ENCODE assay signal across 7 mouse cellular contexts in genomic region chrX:93288339-93288738, GRCm38 (mm10). TPM values are rescaled to one million over a fixed set of nuclear protein-coding genes. Genes with fewer than 3 reads are reported as not detected.
DNase-seq lines count a peak whose midpoint lies in the region; ATAC-seq and TF ChIP-seq lines count a peak whose summit lies in the region.

No protein-coding gene starts in this region.

- 14% methylated on average over 20 of the region's 37 CpGs for WGBS in forebrain, embryonic 12.5 days
- 20% methylated on average over 10 of the region's 37 CpGs for WGBS in limb, embryonic 14.5 days
- WGBS in stomach, embryonic 14.5 days = 16% methylated on average over 33 of the region's 37 CpGs

- H3K9me3 ChIP-seq in megakaryocyte, embryonic 14.5 days = peaks cover 15% of the 10 kb centered on the region
- H3K9me3 ChIP-seq in forebrain, embryonic 12.5 days = no peaks in the 10 kb centered on the region
- no peaks in the 10 kb centered on the region for H3K9me3 ChIP-seq in limb, embryonic 14.5 days (ENCODE audit: control insufficient read depth, low read length)
- no peaks in the 10 kb centered on the region; the same call in 1 of the 2 replicates for H3K9me3 ChIP-seq in stomach, embryonic 14.5 days (ENCODE audit: control insufficient read depth, low read depth, low read length)

- H3K27me3 ChIP-seq in megakaryocyte, embryonic 14.5 days (replicated peaks) = peaks cover 88% of the 10 kb centered on the region
- peaks cover 8% of the 10 kb centered on the region; the same call in 1 of the 2 replicates for H3K27me3 ChIP-seq in forebrain, embryonic 12.5 days
- peaks cover 85% of the 10 kb centered on the region for H3K27me3 ChIP-seq in limb, embryonic 14.5 days (ENCODE audit: control insufficient read depth, insufficient read depth, low read length)
- peaks cover 26% of the 10 kb centered on the region for H3K27me3 ChIP-seq in stomach, embryonic 14.5 days (ENCODE audit: control insufficient read depth, insufficient read depth, low read length)

- H3K4me1 ChIP-seq in megakaryocyte, embryonic 14.5 days = peaks cover 46% of the 10 kb centered on the region
- no peaks in the 10 kb centered on the region; the same call in 1 of the 2 replicates for H3K4me1 ChIP-seq in forebrain, embryonic 12.5 days
- no peaks in the 10 kb centered on the region for H3K4me1 ChIP-seq in limb, embryonic 14.5 days (ENCODE audit: control insufficient read depth, insufficient read depth, low read length)
- H3K4me1 ChIP-seq in stomach, embryonic 14.5 days (ENCODE audit: control insufficient read depth, insufficient read depth, low read length) = no peaks in the 10 kb centered on the region

- no peaks in the 10 kb centered on the region for H3K36me3 ChIP-seq in megakaryocyte, embryonic 14.5 days (replicated peaks; ENCODE audit: low read length)
- no peaks in the 10 kb centered on the region for H3K36me3 ChIP-seq in forebrain, embryonic 12.5 days (replicated peaks)
- no peaks in the 10 kb centered on the region for H3K36me3 ChIP-seq in limb, embryonic 14.5 days (ENCODE audit: control insufficient read depth, insufficient read depth, low read length)
- H3K36me3 ChIP-seq in stomach, embryonic 14.5 days (ENCODE audit: control insufficient read depth, insufficient read depth, low read length) = no peaks in the 10 kb centered on the region

- no peak for TF ChIP-seq POLR2A in limb, embryonic 14.5 days (IDR thresholded peaks at IDR 0.05; ENCODE audit: borderline replicate concordance, extremely low read depth, insufficient read depth, insufficient read length)

- H3K9ac ChIP-seq in forebrain, embryonic 12.5 days = peak overlapping the region; percentile 83
- no peak overlapping the region for H3K9ac ChIP-seq in limb, embryonic 14.5 days (ENCODE audit: low read depth, low read length, severe bottlenecking)
- no peak overlapping the region for H3K9ac ChIP-seq in stomach, embryonic 14.5 days (replicated peaks; ENCODE audit: low read depth, low read length)

- H3K27ac ChIP-seq in forebrain, embryonic 12.5 days = peak overlapping the region; percentile 84
- no peak overlapping the region for H3K27ac ChIP-seq in limb, embryonic 14.5 days (replicated peaks; ENCODE audit: low read depth, low read length)
- H3K27ac ChIP-seq in stomach, embryonic 14.5 days (ENCODE audit: low read length) = no peak overlapping the region

- ATAC-seq in megakaryocyte, adult 5-6 weeks (ENCODE audit: poor library complexity, severe bottlenecking) = no peak
- no peak for ATAC-seq in forebrain, embryonic 12.5 days (ENCODE audit: low FRiP score)
- ATAC-seq in limb, embryonic 14.5 days (ENCODE audit: low FRiP score, low read depth) = no peak
- no peak for ATAC-seq in stomach, embryonic 14.5 days (ENCODE audit: insufficient number of reproducible peaks, insufficient read depth, low FRiP score, low read depth)
- no peak for ATAC-seq in activated CD4-positive, CD25-positive, alpha-beta regulatory T cell, adult 4 months

- H3K4me2 ChIP-seq in forebrain, embryonic 12.5 days = peak overlapping the region; percentile 56
- H3K4me2 ChIP-seq in limb, embryonic 14.5 days (replicated peaks; ENCODE audit: low read depth, low read length, severe bottlenecking) = peak overlapping the region; percentile 45
- H3K4me2 ChIP-seq in stomach, embryonic 14.5 days (replicated peaks; ENCODE audit: low read depth, low read length) = peak overlapping the region; percentile 39

- no peak for DNase-seq in limb, embryonic 14.5 days (ENCODE audit: low spot score)
- no peak for DNase-seq in kidney, adult 18-20 months

- H3K4me3 ChIP-seq in megakaryocyte, embryonic 14.5 days (replicated peaks) = peak overlapping the region; percentile 91
- peak overlapping the region; percentile 61 for H3K4me3 ChIP-seq in forebrain, embryonic 12.5 days (replicated peaks)
- peak overlapping the region; percentile 32 for H3K4me3 ChIP-seq in limb, embryonic 14.5 days (replicated peaks; ENCODE audit: low read length)
- H3K4me3 ChIP-seq in stomach, embryonic 14.5 days (ENCODE audit: low read depth, low read length) = peak overlapping the region; percentile 22

RNA-seq across cellular contexts. Expression of gene Arx, which starts 2.1 kb away (rescaled TPM):
- 0.09 TPM in 1 of 2 replicates, not detected in the other for polyA plus RNA-seq in megakaryocyte, embryonic 14.5 days (2012; ENCODE audit: insufficient read depth, low replicate concordance)
- total RNA-seq in megakaryocyte, adult 5-6 weeks (2015) = not detected in 2 replicates
- total RNA-seq in megakaryocyte, adult 5-6 weeks (2017) = not detected in 2 replicates
- 69.1 and 78.4 TPM in 2 replicates for polyA plus RNA-seq in forebrain, embryonic 12.5 days (2016; fragmentation: Nextera tagmentation; extraction: Ambion mirVana)
- 2.0 and 2.3 TPM in 2 replicates for polyA plus RNA-seq in limb, embryonic 14.5 days (2012; rRNA removed)
- 0.58 and 1.1 TPM in 2 replicates for polyA plus RNA-seq in limb, embryonic 14.5 days (2014; fragmentation: Nextera tagmentation; extraction: Ambion mirVana)
- 0.08 and 0.13 TPM in 2 replicates for polyA plus RNA-seq in stomach, embryonic 14.5 days (2014; fragmentation: Nextera tagmentation; extraction: Ambion mirVana)
- not detected for polyA plus RNA-seq in activated CD4-positive, CD25-positive, alpha-beta regulatory T cell, adult 4 months (2017; shearing (Covaris generic))

Comparison
In these comparisons a context has a peak if more than half of its experiments do, and no peak if none do; other contexts are left out.
1. H3K4me3 ChIP-seq: peak in every context shown above with its lines; median percentile 91 in megakaryocyte, embryonic 14.5 days; 61 in forebrain, embryonic 12.5 days; 32 in limb, embryonic 14.5 days; 22 in stomach, embryonic 14.5 days.
2. RNA of gene Arx, which starts 2.1 kb away (polyA plus RNA-seq): 69.1 to 78.4 TPM in forebrain, embryonic 12.5 days; 0.58 to 2.3 TPM in limb, embryonic 14.5 days, 0.08 to 0.13 TPM in stomach, embryonic 14.5 days, 0.09 TPM in megakaryocyte, embryonic 14.5 days and not detected in activated CD4-positive, CD25-positive, alpha-beta regulatory T cell, adult 4 months; every median in the first group is over 10 times any median in the second.
3. Peak in every context shown above with its lines, with median percentiles within 50 percentile points of each other: H3K4me2 ChIP-seq.